Mouse (Mus musculus) retina, adult 2 months (tissue): ENCODE measurements around the gene Cela3a.
"Not testable (repeated sequence)": the region's sequence is repeated elsewhere in the genome, so short reads cannot be mapped to it uniquely, and the experiment has no call there.

Source experiments
- DNase-seq: peaks from one replicate; pipeline ENCODE4 v3.0.0-alpha.2; 2012; ENCODE audit warnings: low read depth, low spot score

Cela3a gene

GRCm38 (mm10) chr4:137409691-137410090 is at the start of gene Cela3a:
TSS of gene Cela3a (minus strand) at chr4:137409791.
- no peak for DNase-seq

- no peak for DNase-seq
These were observed 49.3 kb upstream of the Cela3a start for GRCm38 (mm10) chr4:137458861-137459260.

GRCm38 (mm10) chr4:137458310-137458709 is 48.7 kb upstream of the Cela3a start:
- no peak for DNase-seq

GRCm38 (mm10) chr4:137457292-137457691 is 47.7 kb upstream of the Cela3a start:
- DNase-seq, result no peak

GRCm38 (mm10) chr4:137456581-137456980 is 47.0 kb upstream of the Cela3a start:
- DNase-seq, result no peak

- no peak for DNase-seq
These were observed 45.0 kb upstream of the Cela3a start for GRCm38 (mm10) chr4:137454582-137454981.

- no peak for DNase-seq
These were observed 43.7 kb upstream of the Cela3a start, which contains the start of gene 1700013G24Rik for GRCm38 (mm10) chr4:137453234-137453767. TSS of gene 1700013G24Rik (plus strand) at chr4:137453284.

GRCm38 (mm10) chr4:137452190-137452589 is 42.6 kb upstream of the Cela3a start:
- no peak for DNase-seq

- no peak for DNase-seq
These were observed 40.1 kb upstream of the Cela3a start for GRCm38 (mm10) chr4:137449715-137450114.

- DNase-seq, result no peak
These were observed 39.5 kb upstream of the Cela3a start for GRCm38 (mm10) chr4:137449132-137449531.

- DNase-seq, result no peak
These were observed 39.0 kb upstream of the Cela3a start for GRCm38 (mm10) chr4:137448641-137449040.

GRCm38 (mm10) chr4:137448197-137448596 is 38.6 kb upstream of the Cela3a start:
- DNase-seq, result no peak

GRCm38 (mm10) chr4:137447363-137448196 is 38.0 kb upstream of the Cela3a start:
- DNase-seq, result no peak

- no peak for DNase-seq
These were observed 36.3 kb upstream of the Cela3a start for GRCm38 (mm10) chr4:137445881-137446280.

GRCm38 (mm10) chr4:137443625-137444024 is 34.0 kb upstream of the Cela3a start:
- peak; percentile 34 for DNase-seq

GRCm38 (mm10) chr4:137441332-137441731 is 31.7 kb upstream of the Cela3a start:
- no peak for DNase-seq

- DNase-seq, result no peak
These were observed 29.3 kb upstream of the Cela3a start for GRCm38 (mm10) chr4:137438842-137439241.

GRCm38 (mm10) chr4:137436979-137437669 is 27.5 kb upstream of the Cela3a start:
- DNase-seq, result no peak

- DNase-seq, result not testable (repeated sequence)
These were observed 23.3 kb upstream of the Cela3a start for GRCm38 (mm10) chr4:137432700-137433550.

GRCm38 (mm10) chr4:137430502-137430901 is 20.9 kb upstream of the Cela3a start, which contains the start of gene Cela3b:
TSS of gene Cela3b (minus strand) at chr4:137430540.
- DNase-seq, result no peak
